Mouse (Mus musculus) spleen, adult 12 weeks (tissue): ENCODE data around the gene Gimap7.

Source experiments
- DNase-seq: peaks from one replicate; pipeline ENCODE4 v3.0.0; 2022; ENCODE audit warnings: low spot score

Gimap7 gene

DNA sequence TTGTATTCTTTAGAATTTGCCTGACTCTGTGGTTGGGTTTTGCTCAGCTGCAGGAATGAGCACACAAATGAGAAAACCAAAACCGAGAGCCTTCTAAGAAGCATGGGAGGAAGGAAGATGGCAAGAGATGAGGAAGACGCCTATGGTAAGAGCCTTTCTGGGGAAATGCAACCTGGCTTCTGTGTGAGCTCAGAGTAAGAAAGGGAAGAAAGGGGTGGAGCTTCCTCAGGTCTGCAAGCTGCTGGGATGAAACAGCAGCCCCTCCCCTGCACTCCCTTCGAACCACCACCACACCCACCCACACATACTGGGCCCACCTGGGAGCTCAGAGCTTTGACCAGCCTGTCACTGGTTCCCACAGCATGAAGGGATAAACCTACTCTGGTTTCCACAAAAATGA is 22.9 kb downstream of the Gimap7 start:
- DNase-seq, result no peak

DNA sequence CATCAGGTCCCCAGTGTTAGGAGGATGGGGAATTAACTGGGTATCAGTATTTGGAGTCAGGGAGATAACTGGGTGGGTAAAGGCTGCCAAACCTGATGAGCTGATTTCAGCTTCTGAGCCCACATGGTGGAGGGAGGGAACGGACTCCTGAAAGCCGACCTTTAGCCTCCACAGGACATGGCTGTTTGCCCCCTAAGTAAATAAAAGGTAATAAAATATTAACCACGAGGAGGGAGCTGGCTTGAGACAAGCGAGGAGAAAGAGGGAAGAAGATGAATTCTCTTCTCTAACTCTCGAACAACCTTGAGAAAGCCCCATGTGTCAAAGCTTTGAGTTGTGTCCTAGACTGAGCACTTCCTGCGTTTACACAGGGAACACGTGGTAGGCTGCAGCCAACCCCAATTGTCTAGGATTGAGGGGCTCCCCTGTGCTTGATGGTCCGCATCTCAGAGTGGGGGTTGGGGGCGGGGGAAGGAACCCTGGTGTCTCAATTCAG is 23.3 kb downstream of the Gimap7 start:
- no peak for DNase-seq

DNA sequence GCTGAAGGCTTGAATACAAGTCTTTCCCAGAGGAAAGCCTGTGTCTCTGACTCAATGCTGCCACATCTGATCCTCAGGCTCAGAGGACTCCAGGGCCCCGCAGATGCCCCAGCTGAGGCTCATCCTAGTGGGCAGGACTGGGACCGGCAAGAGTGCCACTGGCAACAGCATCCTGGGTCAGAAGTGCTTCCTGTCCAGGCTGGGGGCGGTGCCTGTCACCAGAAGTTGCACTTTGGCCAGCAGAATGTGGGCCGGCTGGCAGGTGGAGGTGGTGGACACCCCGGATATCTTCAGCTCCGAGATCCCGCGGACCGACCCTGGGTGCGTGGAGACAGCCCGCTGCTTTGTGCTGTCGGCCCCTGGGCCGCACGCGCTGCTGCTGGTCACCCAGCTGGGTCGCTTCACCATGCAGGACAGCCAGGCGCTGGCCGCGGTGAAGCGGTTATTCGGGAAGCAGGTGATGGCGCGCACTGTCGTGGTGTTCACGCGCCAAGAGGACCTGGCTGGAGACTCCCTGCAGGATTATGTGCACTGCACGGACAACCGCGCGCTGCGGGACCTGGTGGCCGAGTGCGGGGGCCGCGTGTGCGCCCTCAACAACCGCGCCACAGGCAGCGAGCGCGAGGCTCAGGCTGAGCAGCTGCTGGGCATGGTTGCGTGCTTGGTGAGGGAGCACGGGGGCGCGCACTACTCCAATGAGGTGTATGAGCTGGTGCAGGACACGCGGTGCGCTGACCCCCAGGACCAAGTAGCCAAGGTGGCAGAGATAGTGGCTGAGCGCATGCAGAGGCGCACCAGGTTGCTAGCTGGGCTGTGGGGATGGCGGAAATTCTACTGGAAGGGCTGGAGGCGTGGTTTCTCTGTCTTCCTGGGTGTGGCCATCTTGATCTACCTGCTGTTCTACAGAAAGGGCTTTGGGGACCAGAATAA is 24.3 kb downstream of the Gimap7 start:
- DNase-seq, result no peak

DNA sequence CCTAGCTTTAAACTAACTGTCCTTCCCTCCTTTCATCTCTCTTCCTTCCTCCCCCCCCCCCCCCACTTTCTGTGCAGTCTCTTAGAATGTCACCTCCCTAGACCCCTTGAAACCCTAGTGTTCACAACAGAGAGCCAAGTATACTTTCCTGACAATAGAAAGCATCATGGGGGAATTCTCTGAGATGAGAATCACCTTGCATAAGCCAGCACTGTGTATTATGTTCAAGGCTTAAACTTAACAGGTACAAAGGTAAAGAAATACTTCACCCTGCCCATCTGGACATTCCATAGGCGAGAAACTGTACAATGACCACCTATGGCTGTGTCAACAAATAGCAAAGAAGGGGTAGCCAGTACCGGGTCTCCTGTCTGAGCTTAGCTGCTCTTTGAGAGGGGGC is 27.1 kb downstream of the Gimap7 start:
- DNase-seq, result no peak

DNA sequence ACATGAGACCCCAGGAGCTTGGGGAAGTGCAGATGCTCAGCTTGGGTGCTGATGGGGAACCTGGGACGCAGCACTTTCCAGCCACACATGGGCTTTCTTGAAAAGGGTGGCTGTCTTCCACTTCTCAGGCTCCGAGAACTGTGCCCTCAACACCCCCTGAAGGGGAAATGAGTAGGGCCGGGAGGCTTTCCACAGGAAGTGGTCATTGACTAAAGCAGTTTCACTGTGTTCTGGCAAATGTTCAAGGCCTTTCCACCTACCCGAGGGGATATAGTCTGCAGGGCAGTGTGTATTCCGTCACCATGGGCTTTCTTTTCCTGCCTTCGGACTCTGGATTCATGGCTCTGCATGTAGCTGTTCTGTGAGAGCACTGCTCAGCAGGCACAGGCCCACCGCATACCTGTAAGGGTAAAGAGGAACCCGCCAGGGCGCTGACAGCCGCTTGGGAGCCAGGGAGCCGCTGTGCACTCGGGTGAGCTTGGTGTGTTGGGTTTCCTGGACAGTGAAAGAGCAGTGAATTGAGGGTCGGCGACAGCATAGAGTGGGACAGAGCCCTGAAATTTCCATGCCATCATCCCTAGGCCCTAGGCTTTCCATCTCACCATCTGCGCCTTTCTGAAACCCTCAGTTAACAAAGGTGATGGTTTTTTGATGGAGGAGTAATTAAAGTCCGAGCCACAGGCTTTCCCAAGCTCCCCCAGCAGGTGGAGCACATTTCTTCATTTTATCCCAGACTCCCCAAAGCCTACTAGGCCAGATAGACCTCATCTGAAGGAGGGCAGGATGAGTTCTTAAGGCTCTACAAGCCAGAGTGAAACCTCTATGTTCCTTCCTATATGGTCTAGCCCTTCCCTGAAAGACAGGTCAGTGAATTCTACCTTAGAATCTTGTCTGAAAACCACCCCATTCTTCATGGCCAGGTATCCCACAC is 27.8 kb downstream of the Gimap7 start, which contains the start of gene Gimap5:
TSS of gene Gimap5 (plus strand) at position 239 of the 931 bp plus-strand sequence.
- DNase-seq, result peak; percentile 58

DNA sequence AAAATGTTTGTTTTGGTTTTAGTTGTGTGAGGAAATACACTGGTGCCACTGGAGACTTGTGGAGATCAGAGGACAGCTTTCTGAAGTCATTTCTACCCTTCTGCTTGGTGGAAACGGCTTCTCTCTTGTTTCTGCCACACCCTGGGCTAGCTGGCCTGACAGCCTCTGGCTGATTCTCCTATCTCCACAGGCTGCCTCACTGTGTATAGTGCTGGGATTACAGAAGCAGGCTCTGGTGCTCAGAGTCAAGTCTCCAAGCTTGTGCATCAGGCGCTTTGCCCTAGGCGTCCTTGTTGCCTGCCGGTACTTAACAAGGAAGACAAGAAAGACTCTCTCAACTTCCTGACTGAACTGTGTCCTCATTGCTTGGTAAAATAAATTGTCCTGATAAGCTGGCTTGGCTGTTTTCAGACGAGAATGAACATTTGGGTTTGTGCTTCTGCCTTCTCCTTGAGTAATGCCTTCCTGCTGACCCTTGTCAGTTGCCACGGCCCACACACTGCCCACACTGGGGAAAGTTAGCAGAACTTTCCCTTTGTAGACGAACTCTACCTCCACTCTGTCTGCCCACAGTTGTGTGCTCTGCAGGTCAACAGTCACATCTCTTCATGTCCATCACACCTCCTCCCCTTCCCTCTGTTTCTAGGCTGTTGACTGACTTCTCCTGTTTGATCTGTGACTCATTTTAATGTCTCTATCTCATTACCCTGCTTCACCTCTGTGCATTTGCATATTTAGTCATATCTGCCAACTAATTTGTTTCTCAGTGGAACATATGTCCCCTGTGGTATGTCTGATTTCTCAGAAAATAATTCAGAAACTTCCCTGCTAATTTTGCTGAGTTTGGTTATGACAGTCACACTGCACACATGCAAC is 28.9 kb downstream of the Gimap7 start:
- no peak for DNase-seq

DNA sequence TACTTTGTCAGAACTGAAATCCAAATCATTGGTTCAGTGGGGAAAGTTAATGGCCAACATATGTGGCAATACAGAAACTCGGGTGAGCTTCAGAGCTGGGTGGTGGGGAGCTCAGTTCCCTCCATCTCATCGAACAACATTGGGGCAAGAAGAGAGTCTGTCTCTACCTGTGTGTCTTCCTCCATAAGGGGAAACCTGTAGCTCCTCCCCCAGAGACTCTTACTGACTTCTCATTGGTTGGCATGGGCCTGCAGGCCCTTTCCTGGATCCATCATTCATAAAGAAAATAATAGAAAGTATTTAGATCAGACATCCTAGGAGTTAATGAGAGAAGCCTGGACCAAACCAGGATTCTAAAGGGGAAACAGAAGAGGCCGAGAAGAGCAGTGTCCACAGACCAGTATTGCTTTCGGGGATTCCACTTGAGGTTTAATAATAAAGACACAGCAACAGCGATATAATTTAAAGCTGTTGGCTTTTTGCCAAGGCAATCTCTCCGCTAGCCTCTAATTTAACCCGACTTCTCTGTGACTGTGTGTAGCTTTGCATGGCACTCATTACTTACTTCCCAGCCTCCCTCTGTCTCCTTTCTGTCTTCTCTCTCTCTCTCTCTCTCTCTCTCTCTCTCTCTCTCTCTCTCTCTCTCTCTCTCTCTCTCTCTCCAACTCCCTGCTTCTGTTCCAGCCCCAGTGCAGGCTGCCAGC is 45.3 kb downstream of the Gimap7 start:
- no peak for DNase-seq

DNA sequence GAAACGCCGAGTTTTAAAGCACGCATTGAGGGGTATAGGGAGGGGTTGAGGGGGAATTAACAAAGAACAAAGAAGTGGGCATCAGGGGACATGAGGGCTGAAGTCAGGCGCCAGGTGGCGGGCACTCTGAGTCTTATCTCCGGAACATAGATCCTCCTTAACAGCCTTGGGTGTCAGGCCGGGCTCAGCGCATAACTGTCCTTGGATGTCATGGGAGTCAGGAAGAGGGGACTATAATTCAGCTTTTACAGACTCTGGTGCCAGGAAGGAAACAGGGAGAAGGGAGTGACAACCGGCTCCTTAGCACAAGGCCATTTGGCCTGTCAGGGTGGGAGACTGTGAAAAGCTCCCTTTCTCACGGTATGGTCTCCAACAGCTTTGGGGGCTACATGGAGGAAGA is 46.1 kb downstream of the Gimap7 start:
- DNase-seq, result no peak

DNA sequence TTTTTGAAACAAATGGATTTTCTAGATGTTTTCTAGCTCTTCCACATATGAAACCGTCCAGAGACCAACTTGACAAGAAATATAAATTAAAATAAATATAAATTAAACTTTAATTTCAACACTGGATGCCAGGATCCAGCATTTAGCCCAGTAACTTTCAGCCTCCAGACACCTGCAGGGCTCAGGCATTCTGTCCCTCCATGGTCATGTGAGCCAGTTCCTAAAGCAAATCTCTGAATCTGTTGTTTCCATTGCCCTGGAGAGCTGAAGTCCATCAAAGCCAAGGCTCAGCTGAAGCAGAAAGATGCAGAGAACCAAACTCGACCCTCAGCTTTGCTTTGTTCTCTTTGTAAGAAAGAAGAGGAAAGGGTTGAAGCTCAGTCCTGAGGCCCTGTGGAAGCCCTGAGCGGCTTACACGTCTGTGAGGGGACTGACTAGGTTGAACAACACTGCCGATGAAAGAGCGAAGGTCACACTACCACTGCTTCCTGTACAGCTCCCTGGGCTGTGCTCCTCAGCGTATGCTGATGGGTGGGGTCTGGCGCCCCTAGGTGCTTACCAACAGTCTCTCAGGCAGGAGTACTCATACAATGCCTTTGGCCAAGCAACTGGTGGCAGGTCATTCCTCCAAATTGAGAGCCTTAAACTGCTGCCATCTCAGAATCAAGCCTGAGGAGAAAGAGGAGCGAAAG is 49.9 kb downstream of the Gimap7 start:
- DNase-seq, result no peak

DNA sequence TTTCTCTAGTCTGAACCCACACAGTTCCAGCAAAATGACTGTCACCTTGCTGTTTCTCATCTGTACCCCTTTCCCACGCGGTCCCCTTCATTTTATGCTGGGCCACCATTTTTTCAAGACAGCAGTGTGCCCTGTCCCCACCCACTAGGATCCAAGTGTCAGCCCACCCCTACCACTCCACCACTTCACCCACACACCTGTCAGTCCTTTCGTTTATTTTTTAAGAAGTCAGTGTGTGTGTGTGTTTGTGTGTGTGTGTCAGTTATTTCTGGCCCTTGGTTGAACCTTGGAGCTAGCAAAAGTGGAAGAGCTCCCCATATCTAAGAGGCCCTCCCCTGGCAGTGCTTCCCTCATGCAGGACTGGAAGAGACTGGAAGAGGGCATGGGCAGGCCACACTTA is 50.5 kb downstream of the Gimap7 start:
- no peak for DNase-seq

DNA sequence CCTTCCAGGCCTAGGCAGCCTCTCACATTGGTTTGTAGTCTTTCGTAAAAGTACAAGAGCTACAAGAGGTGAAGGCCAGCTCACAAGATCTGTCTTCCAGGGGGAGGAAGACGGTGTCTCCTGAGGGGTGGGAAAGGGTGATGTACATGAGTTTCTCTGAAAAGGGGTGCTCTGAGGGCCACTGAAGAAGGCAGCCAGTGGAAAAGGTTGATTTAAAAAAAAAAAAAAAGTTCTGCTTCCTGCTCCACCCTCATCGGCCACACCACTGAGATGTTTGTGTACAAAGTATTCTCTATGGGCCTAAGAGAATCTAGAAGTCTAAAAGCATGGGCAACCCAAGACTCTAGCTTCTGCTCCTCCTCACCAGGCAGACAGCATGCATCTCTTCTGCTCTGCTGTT is 52.3 kb downstream of the Gimap7 start, which contains the start of gene Gimap3:
TSS of gene Gimap3 (minus strand) at position 156 of the 400 bp plus-strand sequence.
- no peak for DNase-seq

DNA sequence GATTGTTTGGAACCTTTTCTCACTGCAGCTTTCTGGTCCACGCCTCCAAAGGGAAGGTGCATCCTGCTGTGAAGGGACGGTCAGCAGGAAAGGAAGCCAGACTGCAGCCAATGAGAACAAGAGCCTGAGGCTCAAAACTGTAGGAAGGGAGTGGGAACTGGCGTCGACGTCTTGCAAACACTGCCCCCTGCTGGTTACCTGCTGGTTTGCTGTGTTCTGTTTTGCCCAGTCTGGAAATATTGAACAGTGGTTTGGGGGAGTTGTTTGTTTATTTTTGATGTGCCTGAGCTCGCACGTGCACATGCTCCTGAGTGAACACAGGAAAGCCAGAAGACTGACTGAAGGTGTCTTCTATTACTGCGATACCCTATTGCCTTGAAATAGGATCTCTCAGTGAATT is 53.6 kb downstream of the Gimap7 start:
- peak; percentile 55 for DNase-seq
